Mouse (Mus musculus) lung, embryonic 14.5 days (tissue): ENCODE results near the gene Rbms2. TPM values are rescaled to one million over a fixed set of nuclear protein-coding genes. Genes with fewer than 3 reads are reported as not detected.
"Not testable (repeated sequence)": the region's sequence is repeated elsewhere in the genome, so short reads cannot be mapped to it uniquely, and the experiment has no call there.

ENCODE experiments used
- ATAC-seq: fragments of 200-750 bp; cut with Nextera tagmentation; 2 replicates; pipeline ENCODE4 v1.8.0; 2017; ENCODE audit warnings: mild to moderate bottlenecking, moderate TSS enrichment, moderate library complexity; ENCODE audit not compliant: insufficient read depth
- DNase-seq: peaks from one replicate; pipeline ENCODE4 v3.0.0-alpha.2; 2015
- H3K27ac ChIP-seq: fragments of 300-500 bp; sonication (generic); 2 replicates; pipeline ENCODE4 v1.5.1; 2014; ENCODE audit warnings: low read depth, mild to moderate bottlenecking, moderate library complexity
- H3K27me3 ChIP-seq: fragments of 300-500 bp; sonication (generic); 2 replicates; pipeline ENCODE4 v1.6.1; 2014; ENCODE audit warnings: low read length, control low read depth; ENCODE audit not compliant: insufficient read depth
- H3K36me3 ChIP-seq: fragments of 300-500 bp; sonication (generic); 2 replicates; pipeline ENCODE4 v1.6.1; 2014; ENCODE audit warnings: control low read depth; ENCODE audit not compliant: insufficient read depth
- H3K4me1 ChIP-seq: fragments of 300-500 bp; sonication (generic); 2 replicates; pipeline ENCODE4 v1.6.1; 2014; ENCODE audit warnings: antibody characterized with exemption, control low read depth; ENCODE audit not compliant: insufficient read depth
- H3K4me2 ChIP-seq: fragments of 300-500 bp; sonication (generic); 2 replicates; pipeline ENCODE4 v1.6.1; 2014; ENCODE audit warnings: mild to moderate bottlenecking
- H3K4me3 ChIP-seq: fragments of 300-500 bp; sonication (generic); 2 replicates; pipeline ENCODE4 v1.5.1; 2014; ENCODE audit warnings: low read depth, low read length
- H3K9ac ChIP-seq: fragments of 300-500 bp; sonication (generic); 2 replicates; pipeline ENCODE4 v1.6.1; 2014
- H3K9me3 ChIP-seq: fragments of 300-500 bp; sonication (generic); 2 replicates; pipeline ENCODE4 v1.6.1; 2016; ENCODE audit warnings: low read depth, low read length, control low read depth
- CTCF ChIP-seq: IDR thresholded peaks from 2 replicates; pipeline ENCODE4 v1.5.1; 2016; ENCODE audit warnings: antibody characterized with exemption, low read depth
- WGBS: fragments of 180-500 bp; shearing (Covaris S2); extraction: QIAGEN DNeasy Blood & Tissue Kit; methylation state at CpG from one replicate; pipeline ENCODE4 v1.1.7; 2014; 5-methylcytosine and 5-hydroxymethylcytosine counted together
- polyA plus RNA-seq: library from polyadenylated mRNA; unstranded; fragments of >200 nt; fragmentation: Nextera tagmentation; extraction: Ambion mirVana; gene quantifications from 2 replicates; pipeline ENCODE4 v1.2.1, GENCODE M21; 2014

The Rbms2 gene
- polyA plus RNA-seq, 1 experiment from 2014 or later, result 27.6 TPM

- Histone ChIP-seq H3K4me1 (0 out of 2 replicates have a peak, but pooled peaks cover 3% of the 10 kb centered on the region), H3K4me3 (no peak overlapping the region), H3K9ac (no peak overlapping the region), H3K27me3 (no peaks in the 10 kb centered on the region), H3K36me3 (0 out of 2 replicates have a peak, but pooled peaks cover 3% of the 10 kb centered on the region), H3K9me3 (no peaks in the 10 kb centered on the region), H3K27ac (no peak overlapping the region), H3K4me2 (no peak overlapping the region)
- DNase-seq (no peak), ATAC-seq (no peak)
- TF ChIP-seq CTCF, result no peak
- 89% methylated on average over 11 of the region's 11 CpGs for WGBS
These were observed 29.4 kb upstream of the Rbms2 start for GRCm38 (mm10) chr10:128209311-128210009.

GRCm38 (mm10) chr10:128208326-128208725 is 28.2 kb upstream of the Rbms2 start:
- no peaks in the 10 kb centered on the region for H3K27me3 ChIP-seq
- WGBS, result 91% methylated on average over 10 of the region's 10 CpGs

GRCm38 (mm10) chr10:128204941-128205340 is 24.8 kb upstream of the Rbms2 start:
- 67% methylated on average over 15 of the region's 15 CpGs for WGBS
- Histone ChIP-seq H3K27me3 (no peaks in the 10 kb centered on the region), H3K9ac (no peak overlapping the region), H3K36me3 (0 out of 2 replicates have a peak, but pooled peaks cover 3% of the 10 kb centered on the region), H3K27ac (no peak overlapping the region), H3K4me1 (no peaks in the 10 kb centered on the region), H3K4me2 (no peak overlapping the region), H3K9me3 (no peaks in the 10 kb centered on the region), H3K4me3 (no peak overlapping the region)
- DNase-seq (no peak), ATAC-seq (no peak)
- no peak for TF ChIP-seq CTCF

More at GRCm38 (mm10) chr10:128208326-128208725, 28.2 kb upstream of the Rbms2 start:
- ATAC-seq, result no peak
- H3K9me3 ChIP-seq, result no peaks in the 10 kb centered on the region
- no peak overlapping the region for H3K9ac ChIP-seq
- H3K4me1 ChIP-seq, result 0 out of 2 replicates have a peak, but pooled peaks cover 3% of the 10 kb centered on the region
- H3K27ac ChIP-seq, result no peak overlapping the region
- 0 out of 2 replicates have a peak, but pooled peaks cover 3% of the 10 kb centered on the region for H3K36me3 ChIP-seq
- H3K4me3 ChIP-seq, result no peak overlapping the region
- no peak for TF ChIP-seq CTCF
- no peak overlapping the region for H3K4me2 ChIP-seq
- no peak for DNase-seq

- Histone ChIP-seq H3K27ac (no peak overlapping the region), H3K27me3 (peaks cover under 1% of the 10 kb centered on the region; the same call in 1 of the 2 replicates), H3K4me2 (no peak overlapping the region), H3K9ac (no peak overlapping the region), H3K4me1 (no peaks in the 10 kb centered on the region), H3K9me3 (no peaks in the 10 kb centered on the region), H3K4me3 (no peak overlapping the region), H3K36me3 (0 out of 2 replicates have a peak, but pooled peaks cover 3% of the 10 kb centered on the region)
- 46% methylated on average over 6 of the region's 6 CpGs for WGBS
- no peak for ATAC-seq
- TF ChIP-seq CTCF, result no peak
- no peak for DNase-seq
These were observed 21.8 kb upstream of the Rbms2 start for GRCm38 (mm10) chr10:128201856-128202255.

- Histone ChIP-seq H3K4me1 (no peaks in the 10 kb centered on the region), H3K9ac (peak overlapping the region; percentile 57), H3K27me3 (peaks cover 23% of the 10 kb centered on the region), H3K4me3 (peak overlapping the region; percentile 70), H3K36me3 (no peaks in the 10 kb centered on the region), H3K4me2 (peak overlapping the region; percentile 98), H3K9me3 (no peaks in the 10 kb centered on the region), H3K27ac (no peak overlapping the region)
- DNase-seq (peak; percentile 38), ATAC-seq (peak; percentile 89)
- whole genome bisulfite sequencing, result under 1% methylated on average over 64 of the region's 79 CpGs
- no peak for TF ChIP-seq CTCF
These were observed 14.7 kb upstream of the Rbms2 start for GRCm38 (mm10) chr10:128194551-128195461.

- H3K36me3 ChIP-seq, result no peaks in the 10 kb centered on the region
- no peaks in the 10 kb centered on the region for H3K9me3 ChIP-seq
- no peak within 1 kb of the TSS for H3K27ac ChIP-seq
- peak within 1 kb of the TSS; percentile 70 for H3K4me3 ChIP-seq
- peak; percentile 98 for DNase-seq
- H3K4me2 ChIP-seq, result peak within 1 kb of the TSS; percentile 98
- peak within 1 kb of the TSS; percentile 68 for H3K9ac ChIP-seq
- ATAC-seq, result peak; percentile 97
- WGBS, result under 1% methylated on average over 46 of the region's 46 CpGs
- H3K4me1 ChIP-seq, result no peaks in the 10 kb centered on the region
- H3K27me3 ChIP-seq, result peaks cover 23% of the 10 kb centered on the region
- TF ChIP-seq CTCF, result no peak
These were observed 14.0 kb upstream of the Rbms2 start, which contains the start of gene Gls2 for GRCm38 (mm10) chr10:128194024-128194550. Gene Gls2 (plus strand): TSS chr10:128194457.

GRCm38 (mm10) chr10:128193113-128193512 is 13.0 kb upstream of the Rbms2 start:
- H3K4me1 ChIP-seq, result no peaks in the 10 kb centered on the region
- H3K4me3 ChIP-seq, result no peak overlapping the region
- 83% methylated on average over 6 of the region's 6 CpGs for WGBS
- TF ChIP-seq CTCF, result no peak
- H3K27ac ChIP-seq, result no peak overlapping the region
- H3K9me3 ChIP-seq, result no peaks in the 10 kb centered on the region
- ATAC-seq (no peak), DNase-seq (no peak)
- no peak overlapping the region for H3K9ac ChIP-seq
- H3K27me3 ChIP-seq, result peaks cover 23% of the 10 kb centered on the region
- no peaks in the 10 kb centered on the region for H3K36me3 ChIP-seq
- H3K4me2 ChIP-seq, result no peak overlapping the region

GRCm38 (mm10) chr10:128192030-128192766 is 12.1 kb upstream of the Rbms2 start:
- ATAC-seq, result not testable (repeated sequence)
- 89% methylated on average over 3 of the region's 3 CpGs for WGBS

More at GRCm38 (mm10) chr10:128192030-128192766, 12.1 kb upstream of the Rbms2 start:
- not testable (repeated sequence) for DNase-seq, H3K36me3 ChIP-seq, H3K9me3 ChIP-seq, H3K4me2 ChIP-seq, H3K27ac ChIP-seq, H3K9ac ChIP-seq, H3K4me3 ChIP-seq, H3K4me1 ChIP-seq
- H3K27me3 ChIP-seq, result peaks cover 23% of the 10 kb centered on the region
